Mouse (Mus musculus) hindbrain, embryonic 12.5 days (tissue): ENCODE measurements around the gene Cyp3a57. TPM values are rescaled to one million over a fixed set of nuclear protein-coding genes. Genes with fewer than 3 reads are reported as not detected.
"Not testable (repeated sequence)": the region's sequence is repeated elsewhere in the genome, so short reads cannot be mapped to it uniquely, and the experiment has no call there.

ENCODE experiments used
- ATAC-seq: fragments of 200-750 bp; cut with Nextera tagmentation; 2 replicates; pipeline ENCODE4 v1.8.0; 2017; ENCODE audit warnings: moderate TSS enrichment; ENCODE audit not compliant: low FRiP score
- H3K27ac ChIP-seq: fragments of 300-500 bp; sonication (generic); 2 replicates; pipeline ENCODE4 v1.5.1; 2016; ENCODE audit warnings: mild to moderate bottlenecking
- H3K27me3 ChIP-seq: fragments of 300-500 bp; sonication (generic); 2 replicates; pipeline ENCODE4 v1.6.1; 2016; ENCODE audit warnings: mild to moderate bottlenecking
- H3K36me3 ChIP-seq: fragments of 300-500 bp; sonication (generic); 2 replicates; pipeline ENCODE4 v1.6.1; 2016; ENCODE audit warnings: mild to moderate bottlenecking
- H3K4me1 ChIP-seq: fragments of 300-500 bp; sonication (generic); 2 replicates; pipeline ENCODE4 v1.6.1; 2016
- H3K4me2 ChIP-seq: fragments of 300-500 bp; sonication (generic); replicated peaks from 2 replicates; pipeline ENCODE4 v1.6.1; 2016; ENCODE audit warnings: mild to moderate bottlenecking
- H3K4me3 ChIP-seq: fragments of 300-500 bp; sonication (generic); 2 replicates; pipeline ENCODE4 v1.5.1; 2016; ENCODE audit warnings: mild to moderate bottlenecking
- H3K9ac ChIP-seq: fragments of 300-500 bp; sonication (generic); 2 replicates; pipeline ENCODE4 v1.6.1; 2016; ENCODE audit warnings: mild to moderate bottlenecking, moderate library complexity
- H3K9me3 ChIP-seq: fragments of 300-500 bp; sonication (generic); replicated peaks from 2 replicates; pipeline ENCODE4 v1.6.1; 2016; ENCODE audit warnings: mild to moderate bottlenecking
- WGBS: fragments of 180-500 bp; shearing (Covaris S2); methylation state at CpG from one replicate; pipeline ENCODE4 v1.1.7; 2016; 5-methylcytosine and 5-hydroxymethylcytosine counted together
- polyA plus RNA-seq: library from polyadenylated mRNA; unstranded; fragments of >200 nt; fragmentation: Nextera tagmentation; extraction: Ambion mirVana; gene quantifications from 2 replicates; pipeline ENCODE4 v1.2.1, GENCODE M21; 2016

Cyp3a57 gene
- not detected in 2 replicates for polyA plus RNA-seq

- no peak within 1 kb of the TSS for H3K4me3 ChIP-seq
- WGBS, result 89% methylated on average over 1 of the region's 1 CpGs
- H3K36me3 ChIP-seq, result no peaks in the 10 kb centered on the region
- no peak for ATAC-seq
- H3K9ac ChIP-seq, result no peak within 1 kb of the TSS
- H3K27ac ChIP-seq, result no peak within 1 kb of the TSS
- H3K27me3 ChIP-seq, result no peaks in the 10 kb centered on the region
- H3K4me2 ChIP-seq, result no peak within 1 kb of the TSS
- H3K9me3 ChIP-seq, result peaks cover 15% of the 10 kb centered on the region; the same call in 1 of the 2 replicates
- H3K4me1 ChIP-seq, result no peaks in the 10 kb centered on the region
These were observed at the start of gene Cyp3a57 for GRCm38 (mm10) chr5:145344941-145345340. Gene Cyp3a57 (plus strand): TSS chr5:145345279.

GRCm38 (mm10) chr5:145300469-145300868 is 44.6 kb upstream of the Cyp3a57 start:
- Histone ChIP-seq H3K9me3 (no peaks in the 10 kb centered on the region), H3K4me1 (no peaks in the 10 kb centered on the region), H3K9ac (no peak overlapping the region), H3K4me2 (no peak overlapping the region), H3K36me3 (no peaks in the 10 kb centered on the region), H3K27ac (no peak overlapping the region), H3K4me3 (no peak overlapping the region), H3K27me3 (no peaks in the 10 kb centered on the region)
- no peak for ATAC-seq

DNA sequence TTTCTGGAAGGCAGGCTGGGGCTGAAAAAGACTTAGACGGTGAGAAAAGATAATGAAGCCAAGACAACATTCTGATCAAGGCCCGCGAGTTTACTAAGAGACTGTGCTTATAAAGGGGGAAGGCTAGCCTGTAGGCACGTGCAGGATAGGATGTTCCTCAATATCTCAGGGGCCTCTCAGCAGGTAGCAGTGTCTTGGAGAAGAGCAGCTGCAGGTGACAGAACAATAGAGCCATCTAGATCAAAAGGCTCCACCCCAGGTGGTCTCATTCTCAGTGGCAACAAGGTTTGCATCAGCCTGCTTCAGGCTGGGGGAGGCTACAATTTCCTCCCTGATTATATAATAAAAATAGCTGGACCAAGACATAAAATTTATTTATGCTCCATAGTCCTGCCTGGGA is 43.3 kb upstream of the Cyp3a57 start:
- not testable (repeated sequence) for H3K4me3 ChIP-seq, ATAC-seq, H3K4me1 ChIP-seq, H3K27me3 ChIP-seq, H3K36me3 ChIP-seq, H3K27ac ChIP-seq, H3K4me2 ChIP-seq, H3K9ac ChIP-seq, H3K9me3 ChIP-seq
- WGBS, result 71% methylated on average over 4 of the region's 4 CpGs

DNA sequence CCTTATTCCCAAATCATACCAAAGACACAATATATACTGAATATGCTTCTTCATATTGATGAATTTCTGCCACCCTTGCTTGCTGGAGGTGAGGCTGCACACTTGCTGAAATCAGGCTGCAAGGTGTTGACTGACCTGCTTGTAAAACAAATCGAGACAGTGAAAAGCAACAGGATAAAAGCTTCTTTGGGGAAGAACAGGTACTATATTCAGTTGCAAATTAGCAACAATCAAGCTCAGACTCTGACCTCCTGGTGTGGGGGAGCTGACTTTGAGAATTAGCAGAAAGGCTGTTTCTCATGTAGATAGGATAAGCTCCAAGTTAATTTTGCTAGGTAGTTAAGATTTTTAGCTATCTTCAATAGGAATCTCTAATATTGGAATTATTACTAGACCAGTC is 42.7 kb upstream of the Cyp3a57 start:
- Histone ChIP-seq H3K27ac (no peak overlapping the region), H3K4me2 (no peak overlapping the region), H3K4me1 (no peaks in the 10 kb centered on the region), H3K27me3 (no peaks in the 10 kb centered on the region), H3K36me3 (no peaks in the 10 kb centered on the region), H3K4me3 (no peak overlapping the region), H3K9me3 (no peaks in the 10 kb centered on the region), H3K9ac (no peak overlapping the region)
- ATAC-seq, result no peak
- 70% methylated on average over 1 of the region's 1 CpGs for WGBS

GRCm38 (mm10) chr5:145306953-145307352 is 38.1 kb upstream of the Cyp3a57 start:
- not testable (repeated sequence) for ATAC-seq, H3K4me2 ChIP-seq, H3K9ac ChIP-seq, H3K4me1 ChIP-seq, H3K27ac ChIP-seq, H3K27me3 ChIP-seq, H3K4me3 ChIP-seq, H3K36me3 ChIP-seq, H3K9me3 ChIP-seq
- 93% methylated on average over 4 of the region's 4 CpGs for WGBS

GRCm38 (mm10) chr5:145307811-145308210 is 37.3 kb upstream of the Cyp3a57 start:
- H3K4me1 ChIP-seq, H3K36me3 ChIP-seq, H3K27me3 ChIP-seq, H3K4me3 ChIP-seq, H3K27ac ChIP-seq, ATAC-seq, H3K9ac ChIP-seq, H3K9me3 ChIP-seq, H3K4me2 ChIP-seq: not testable (repeated sequence)
- 86% methylated on average over 3 of the region's 3 CpGs for WGBS

DNA sequence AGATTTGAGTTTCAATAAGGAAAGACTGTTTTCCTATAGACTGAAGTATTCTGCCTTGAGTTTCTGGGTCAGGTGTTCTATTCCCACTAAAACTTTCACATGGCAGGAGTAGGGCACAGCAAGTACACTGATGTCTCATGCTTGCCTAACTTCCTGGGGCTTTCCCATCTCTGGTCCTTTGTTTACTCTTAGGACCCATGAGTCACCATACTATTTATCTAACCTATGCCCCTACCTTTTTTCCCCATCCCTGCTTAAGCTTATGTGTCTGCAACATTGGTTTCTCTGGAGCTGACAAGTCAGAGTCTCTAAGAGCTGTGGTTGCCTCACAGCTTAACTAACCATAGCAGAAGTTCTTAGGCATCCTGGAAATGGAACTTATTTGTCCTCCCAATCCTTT is 31.2 kb upstream of the Cyp3a57 start:
- H3K27ac ChIP-seq, result no peak overlapping the region
- H3K27me3 ChIP-seq, result no peaks in the 10 kb centered on the region
- H3K4me2 ChIP-seq, result no peak overlapping the region
- ATAC-seq, result no peak
- no peak overlapping the region for H3K4me3 ChIP-seq
- H3K36me3 ChIP-seq, result no peaks in the 10 kb centered on the region
- no peak overlapping the region for H3K9ac ChIP-seq
- H3K9me3 ChIP-seq, result peaks cover 16% of the 10 kb centered on the region; the same call in 1 of the 2 replicates
- H3K4me1 ChIP-seq, result no peaks in the 10 kb centered on the region

DNA sequence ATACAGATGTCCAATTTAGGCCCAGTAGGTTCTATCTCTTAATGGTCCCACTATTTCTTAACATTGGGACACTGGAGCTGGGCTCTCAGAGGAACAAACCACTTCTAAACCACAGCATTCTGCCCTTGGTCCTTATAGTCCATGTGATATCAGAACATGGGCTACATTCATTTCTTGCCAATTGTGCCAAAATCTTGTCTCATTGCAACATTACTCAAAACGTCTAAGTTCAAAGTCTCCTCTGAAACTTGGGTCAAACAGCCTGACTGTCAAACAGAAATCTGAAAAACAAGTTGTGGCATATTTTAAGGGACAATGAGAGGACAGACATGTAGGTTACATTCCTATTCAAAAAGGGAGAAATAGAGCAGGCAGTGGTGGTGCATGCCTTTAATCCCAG is 27.9 kb upstream of the Cyp3a57 start:
- no peaks in the 10 kb centered on the region for H3K27me3 ChIP-seq
- WGBS, result 89% methylated on average over 1 of the region's 1 CpGs
- no peak for ATAC-seq
- H3K4me2 ChIP-seq, result no peak overlapping the region
- H3K9me3 ChIP-seq, result peaks cover 15% of the 10 kb centered on the region
- no peak overlapping the region for H3K4me3 ChIP-seq
- no peaks in the 10 kb centered on the region for H3K36me3 ChIP-seq
- H3K27ac ChIP-seq, result no peak overlapping the region
- H3K4me1 ChIP-seq, result no peaks in the 10 kb centered on the region
- H3K9ac ChIP-seq, result no peak overlapping the region

DNA sequence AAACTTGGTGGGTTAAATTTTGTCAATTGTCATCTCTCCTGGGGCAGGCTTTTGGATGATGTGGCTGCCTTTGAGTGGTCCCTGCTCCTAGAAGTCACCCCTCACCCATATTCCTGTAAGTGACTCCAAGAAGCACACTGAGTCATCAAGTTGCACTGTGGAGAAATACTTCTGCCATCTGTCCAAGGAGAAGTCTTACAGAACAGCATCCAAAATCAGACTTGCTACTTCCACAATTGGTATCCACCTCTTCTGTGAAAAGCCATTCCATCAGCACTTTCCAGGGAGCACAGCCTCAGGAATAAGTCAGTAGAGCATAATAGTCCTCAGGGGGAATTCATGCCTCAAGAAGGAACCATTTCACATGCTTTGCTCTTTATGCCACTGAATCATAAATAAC is 6.3 kb upstream of the Cyp3a57 start:
- not testable (repeated sequence) for H3K4me3 ChIP-seq, H3K4me1 ChIP-seq, H3K36me3 ChIP-seq, H3K9ac ChIP-seq, H3K27me3 ChIP-seq, H3K4me2 ChIP-seq, ATAC-seq, H3K27ac ChIP-seq
- peaks cover 11% of the 10 kb centered on the region; the same call in 1 of the 2 replicates for H3K9me3 ChIP-seq

DNA sequence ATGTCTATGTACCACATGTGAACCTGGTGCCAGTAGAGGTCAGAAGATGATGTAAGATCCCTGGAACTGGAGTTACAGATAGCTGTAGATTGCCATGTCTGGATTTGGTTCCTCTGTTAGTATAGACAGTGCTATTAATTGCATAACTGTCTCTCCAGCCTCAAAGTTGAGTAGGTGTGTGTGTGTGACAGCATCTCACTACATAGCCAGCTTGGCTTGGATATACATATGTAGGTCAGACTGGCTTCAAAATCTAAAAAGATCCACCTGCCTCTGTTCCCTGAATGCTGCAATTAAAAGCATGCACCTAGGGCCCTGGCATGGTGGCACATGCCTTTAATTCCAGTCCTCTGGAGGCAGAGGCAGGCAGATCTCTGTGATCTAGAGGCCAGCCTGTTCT is 4.6 kb downstream of the Cyp3a57 start:
- H3K36me3 ChIP-seq, result no peaks in the 10 kb centered on the region
- no peak overlapping the region for H3K4me2 ChIP-seq
- no peaks in the 10 kb centered on the region for H3K4me1 ChIP-seq
- H3K9me3 ChIP-seq, result peaks cover 10% of the 10 kb centered on the region; the same call in 1 of the 2 replicates
- no peak overlapping the region for H3K4me3 ChIP-seq
- ATAC-seq, result no peak
- no peaks in the 10 kb centered on the region for H3K27me3 ChIP-seq
- H3K9ac ChIP-seq, result no peak overlapping the region
- H3K27ac ChIP-seq, result no peak overlapping the region

- Histone ChIP-seq H3K9me3 (no peaks in the 10 kb centered on the region; the same call in 1 of the 2 replicates), H3K4me1 (no peaks in the 10 kb centered on the region), H3K27me3 (no peaks in the 10 kb centered on the region), H3K4me3 (no peak overlapping the region), H3K9ac (no peak overlapping the region), H3K27ac (no peak overlapping the region), H3K4me2 (no peak overlapping the region), H3K36me3 (no peaks in the 10 kb centered on the region)
- WGBS, result 91% methylated on average over 1 of the region's 1 CpGs
- ATAC-seq, result no peak
These were observed 8.0 kb downstream of the Cyp3a57 start for GRCm38 (mm10) chr5:145353081-145353480.

DNA sequence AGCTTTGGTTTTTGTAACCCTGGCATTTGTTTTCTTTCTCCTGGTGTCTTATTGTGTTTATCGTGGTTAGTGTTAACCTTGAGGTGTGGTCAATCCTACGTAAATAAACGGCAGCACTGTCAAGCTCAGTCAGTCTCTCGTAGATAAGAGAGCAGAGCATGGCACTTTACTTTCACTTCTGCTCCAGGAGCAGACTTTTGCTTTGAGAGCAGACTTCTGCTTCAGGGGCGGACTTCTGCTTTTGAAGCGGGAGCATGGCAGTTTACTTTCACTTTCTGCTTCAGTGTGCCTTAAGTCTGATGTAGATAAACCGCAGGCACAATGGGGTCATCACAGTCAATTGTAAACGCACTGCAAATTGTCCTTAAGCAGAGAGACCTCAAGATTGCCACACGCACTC is 70.3 kb downstream of the Cyp3a57 start:
- peaks cover 53% of the 10 kb centered on the region for H3K9me3 ChIP-seq

GRCm38 (mm10) chr5:145422287-145422686 is 77.2 kb downstream of the Cyp3a57 start:
- Histone ChIP-seq H3K27me3 (no peaks in the 10 kb centered on the region), H3K9ac (no peak overlapping the region), H3K36me3 (no peaks in the 10 kb centered on the region), H3K4me1 (no peaks in the 10 kb centered on the region), H3K9me3 (peaks cover 18% of the 10 kb centered on the region), H3K4me3 (no peak overlapping the region), H3K27ac (no peak overlapping the region), H3K4me2 (no peak overlapping the region)
- WGBS, result 78% methylated on average over 1 of the region's 1 CpGs
- no peak for ATAC-seq

More for the DNA sequence above, 70.3 kb downstream of the Cyp3a57 start:
- not testable (repeated sequence) for H3K36me3 ChIP-seq, ATAC-seq, H3K4me1 ChIP-seq, H3K4me3 ChIP-seq, H3K27me3 ChIP-seq, H3K9ac ChIP-seq, H3K27ac ChIP-seq, H3K4me2 ChIP-seq
- WGBS, result 88% methylated on average over 9 of the region's 9 CpGs

DNA sequence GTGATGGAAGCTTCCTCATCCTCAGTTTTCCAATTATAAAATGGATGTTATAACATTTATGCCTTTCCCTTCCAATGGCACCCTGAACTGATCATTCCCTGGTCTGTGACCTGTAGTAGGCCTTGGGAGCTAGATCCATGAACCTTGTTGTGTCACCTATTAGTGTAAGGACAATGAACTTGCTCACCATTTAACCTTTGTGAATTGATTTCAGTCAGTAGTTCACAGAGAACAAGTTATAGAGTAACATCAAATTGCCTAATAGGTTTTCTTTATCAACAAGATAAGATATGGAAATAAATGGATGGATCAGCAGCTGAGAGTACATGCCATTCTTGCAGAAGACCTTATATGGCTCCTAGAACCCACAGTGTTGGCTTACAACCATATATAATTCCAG is 85.9 kb downstream of the Cyp3a57 start:
- no peak overlapping the region for H3K4me3 ChIP-seq
- no peaks in the 10 kb centered on the region for H3K4me1 ChIP-seq
- no peak for ATAC-seq
- no peaks in the 10 kb centered on the region for H3K27me3 ChIP-seq
- H3K4me2 ChIP-seq, result no peak overlapping the region
- no peak overlapping the region for H3K27ac ChIP-seq
- peaks cover 45% of the 10 kb centered on the region for H3K9me3 ChIP-seq
- no peaks in the 10 kb centered on the region for H3K36me3 ChIP-seq
- H3K9ac ChIP-seq, result no peak overlapping the region
